Mouse (Mus musculus) myocyte (in vitro differentiated cells): ENCODE measurements around the gene Arid5b.

Experiments used
- CEBPB ChIP-seq: IDR thresholded peaks from 2 replicates; pipeline ENCODE4 v1.6.1; 2011; ENCODE audit warnings: mild to moderate bottlenecking, moderate library complexity; ENCODE audit not compliant: poor library complexity, insufficient read depth, severe bottlenecking
- MAX ChIP-seq: IDR thresholded peaks from one replicate; pipeline ENCODE4 v1.6.1; 2011; ENCODE audit warnings: low read depth, mild to moderate bottlenecking, control low read depth
- MYOD1 ChIP-seq, 3 experiments: IDR thresholded peaks; one replicate each; pipeline ENCODE4 v1.6.1; 2011; ENCODE audit warnings: control low read depth in 2 of 3, low read depth in 2 of 3, mild to moderate bottlenecking in 2 of 3, moderate library complexity in 1 of 3; ENCODE audit not compliant: insufficient read length in 2 of 3, control insufficient read depth in 1 of 3
- MYOG ChIP-seq, 3 experiments: IDR thresholded peaks; one replicate each; pipeline ENCODE4 v1.6.1; 2011; ENCODE audit warnings: control low read depth in 2 of 3, low read depth in 2 of 3, mild to moderate bottlenecking in 2 of 3; ENCODE audit not compliant: insufficient read length in 2 of 3, control insufficient read depth in 1 of 3, insufficient read depth in 1 of 3
- POLR2A ChIP-seq: IDR thresholded peaks from one replicate; pipeline ENCODE4 v1.6.1; 2011; ENCODE audit warnings: low read depth, mild to moderate bottlenecking, control low read depth, moderate library complexity; ENCODE audit not compliant: insufficient read length
- POLR2AphosphoS2 ChIP-seq: IDR thresholded peaks from one replicate; pipeline ENCODE4 v1.6.1; 2011; ENCODE audit warnings: low read depth, control low read depth; ENCODE audit not compliant: insufficient read length
- SRF ChIP-seq: IDR thresholded peaks from one replicate; pipeline ENCODE4 v1.6.1; 2011; ENCODE audit warnings: low read depth; ENCODE audit not compliant: control insufficient read depth, insufficient read length
- TCF12 ChIP-seq: IDR thresholded peaks from one replicate; pipeline ENCODE4 v1.6.1; 2011; ENCODE audit warnings: mild to moderate bottlenecking, control low read depth; ENCODE audit not compliant: poor library complexity, insufficient read depth, severe bottlenecking
- TCF3 ChIP-seq: IDR thresholded peaks from one replicate; pipeline ENCODE4 v1.6.1; 2011; ENCODE audit warnings: low read depth, control low read depth; ENCODE audit not compliant: insufficient read length
- USF1 ChIP-seq: IDR thresholded peaks from one replicate; pipeline ENCODE4 v1.6.1; 2011; ENCODE audit warnings: low read depth, mild to moderate bottlenecking, control low read depth, moderate library complexity

DNA sequence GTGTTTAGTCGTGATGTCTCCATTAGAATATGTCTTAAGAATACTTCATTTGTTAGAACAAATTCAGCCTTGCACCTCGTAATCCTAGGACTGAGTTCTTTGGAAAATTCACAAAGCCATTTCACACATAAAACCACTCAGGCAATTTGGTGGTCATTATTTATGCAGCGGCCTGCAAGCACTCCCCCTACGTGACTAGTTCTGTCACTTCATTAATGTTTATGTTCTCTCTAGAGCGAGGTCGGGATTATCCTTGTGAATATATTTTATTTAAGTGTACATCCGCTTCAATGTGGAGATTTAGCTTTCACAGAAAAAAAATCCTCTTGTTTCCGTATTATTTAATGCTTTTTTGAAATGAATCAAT lies 217.3 kb downstream of the Arid5b start:
- TF ChIP-seq TCF12, result no peak
- no peak for TF ChIP-seq MYOD1 (IDR thresholded peaks at IDR 0.05; ENCODE audit: control insufficient read depth in 1 of 3, insufficient read length in 2 of 3, low read depth in 2 of 3)
- no peak for TF ChIP-seq MYOG (IDR thresholded peaks at IDR 0.05; ENCODE audit: control insufficient read depth in 1 of 3, insufficient read depth in 1 of 3, insufficient read length in 2 of 3, low read depth in 2 of 3)
- TF ChIP-seq MAX, result no peak
- TF ChIP-seq POLR2A, result no peak
- no peak for TF ChIP-seq POLR2AphosphoS2
- no peak for TF ChIP-seq USF1
- no peak for TF ChIP-seq TCF3
- TF ChIP-seq CEBPB, result no peak
- no peak for TF ChIP-seq SRF
